Mouse (Mus musculus) ES-E14 (cell line): ENCODE results near the gene Jph3.

Source experiments
- CHD2 ChIP-seq: IDR thresholded peaks from 2 replicates; pipeline ENCODE4 v1.6.1; 2014; ENCODE audit warnings: mild to moderate bottlenecking, low read depth, low read length, inconsistent platforms
- HCFC1 ChIP-seq: IDR thresholded peaks from 2 replicates; pipeline ENCODE4 v1.6.1; 2012; ENCODE audit warnings: low read length, inconsistent platforms, borderline replicate concordance; ENCODE audit not compliant: insufficient read depth
- MAFK ChIP-seq: IDR thresholded peaks from 2 replicates; pipeline ENCODE4 v1.6.1; 2014; ENCODE audit warnings: mild to moderate bottlenecking, low read depth, low read length, inconsistent platforms; ENCODE audit not compliant: insufficient read depth
- ZC3H11A ChIP-seq: IDR thresholded peaks from 2 replicates; pipeline ENCODE4 v1.6.1; 2012; ENCODE audit warnings: low read depth, mild to moderate bottlenecking, inconsistent platforms, low read length, borderline replicate concordance
- ZNF384 ChIP-seq: IDR thresholded peaks from 2 replicates; pipeline ENCODE4 v1.6.1; 2012; ENCODE audit warnings: low read depth, low read length, inconsistent platforms

DNA sequence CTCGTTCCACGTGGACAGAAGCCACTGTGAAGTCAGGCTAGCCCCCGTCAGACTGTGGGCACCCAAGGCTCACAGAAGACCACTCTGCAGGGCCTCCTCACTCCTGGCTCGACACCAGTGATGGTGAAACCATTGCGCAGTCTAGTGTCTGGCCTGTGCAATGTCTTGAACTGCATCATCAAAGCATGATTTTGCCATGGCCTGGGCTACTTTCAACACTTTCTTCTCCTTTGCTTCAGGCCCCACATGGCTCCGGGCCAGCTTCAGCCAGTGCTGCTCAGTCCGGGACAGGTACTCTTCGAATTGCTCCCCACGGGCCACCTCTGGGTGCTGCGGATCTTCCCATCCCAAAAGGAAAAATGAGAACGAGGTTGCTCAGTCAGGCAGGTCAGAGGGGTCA is 67.0 kb downstream of the Jph3 start:
- TF ChIP-seq ZNF384 (no peak), ZC3H11A (no peak), CHD2 (no peak), MAFK (no peak), HCFC1 (no peak)
